Mouse (Mus musculus) brain, embryonic 14.5 days (tissue): Measurements from ENCODE around the gene Ip6k1. TPM values are rescaled to one million over a fixed set of nuclear protein-coding genes. Genes with fewer than 3 reads are reported as not detected.

Experiments used
- DNase-seq: peaks from one replicate; pipeline ENCODE4 v3.0.0-alpha.2; 2011; ENCODE audit warnings: low read depth
- CTCF ChIP-seq: fragments of 200-500 bp; IDR thresholded peaks from 2 replicates; pipeline ENCODE4 v1.5.1; 2012; ENCODE audit warnings: inconsistent platforms, mild to moderate bottlenecking, moderate library complexity, borderline replicate concordance; ENCODE audit not compliant: insufficient read depth, insufficient read length; ENCODE audit errors: extremely low read depth
- POLR2A ChIP-seq: fragments of 200-500 bp; IDR thresholded peaks from 2 replicates; pipeline ENCODE4 v1.6.1; 2012; ENCODE audit warnings: mild to moderate bottlenecking, inconsistent platforms, borderline replicate concordance; ENCODE audit not compliant: poor library complexity, insufficient read depth, insufficient read length, severe bottlenecking; ENCODE audit errors: extremely low read depth
- polyA plus RNA-seq: library from polyadenylated mRNA; depleted of rRNA; stranded (reverse); fragments of >200 nt; gene quantifications from 2 replicates; pipeline ENCODE4 v1.2.3, GENCODE M21; 2012; rRNA removed

Gene Ip6k1
- 163 and 198 TPM in 2 replicates for polyA plus RNA-seq

DNA sequence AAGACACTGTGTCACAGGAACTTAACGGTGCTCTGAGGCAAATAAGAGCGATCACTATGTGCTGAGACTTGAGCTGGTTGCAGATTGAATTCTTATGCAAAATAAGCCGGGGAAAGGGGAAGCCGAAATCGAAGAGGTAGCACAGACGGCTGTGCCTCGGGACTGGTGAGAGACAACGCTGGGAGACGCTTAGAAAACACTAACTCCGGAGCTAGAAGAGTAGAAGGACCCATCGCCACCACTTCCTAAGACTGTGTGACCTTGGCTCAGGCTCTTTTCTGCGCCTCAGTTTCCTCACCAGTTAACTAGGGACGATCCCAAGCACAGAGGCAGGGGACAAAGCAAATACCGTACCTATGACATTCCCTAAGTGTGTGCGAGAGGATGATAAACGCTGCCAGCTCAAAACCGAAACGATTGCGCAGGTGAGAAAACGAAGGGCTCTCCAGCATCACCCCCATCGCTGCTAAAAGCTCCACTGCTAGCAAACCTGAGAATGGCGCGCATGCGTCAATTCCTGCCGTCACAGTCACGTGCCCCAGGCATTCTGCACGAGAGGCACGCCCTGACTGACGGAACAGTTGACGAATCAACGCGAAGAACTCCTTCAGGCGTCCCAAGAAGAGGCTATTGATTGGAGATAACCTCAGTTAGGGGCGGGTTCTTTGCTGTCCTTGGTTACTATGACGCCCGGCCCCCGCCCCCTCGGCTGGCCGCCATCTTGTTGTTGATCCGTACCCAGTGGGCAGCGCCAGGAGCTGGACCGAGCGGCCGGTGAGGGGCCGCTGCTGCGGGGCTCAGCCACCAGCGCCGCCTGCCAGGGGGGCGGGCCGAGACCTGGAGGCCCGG, at the start of gene Ip6k1:
TSS of gene Ip6k1 (plus strand) at position 580 of the 849 bp plus-strand sequence.
- DNase-seq = peak; percentile 100
- no peak for TF ChIP-seq CTCF
- TF ChIP-seq POLR2A = peak; percentile 54

DNA sequence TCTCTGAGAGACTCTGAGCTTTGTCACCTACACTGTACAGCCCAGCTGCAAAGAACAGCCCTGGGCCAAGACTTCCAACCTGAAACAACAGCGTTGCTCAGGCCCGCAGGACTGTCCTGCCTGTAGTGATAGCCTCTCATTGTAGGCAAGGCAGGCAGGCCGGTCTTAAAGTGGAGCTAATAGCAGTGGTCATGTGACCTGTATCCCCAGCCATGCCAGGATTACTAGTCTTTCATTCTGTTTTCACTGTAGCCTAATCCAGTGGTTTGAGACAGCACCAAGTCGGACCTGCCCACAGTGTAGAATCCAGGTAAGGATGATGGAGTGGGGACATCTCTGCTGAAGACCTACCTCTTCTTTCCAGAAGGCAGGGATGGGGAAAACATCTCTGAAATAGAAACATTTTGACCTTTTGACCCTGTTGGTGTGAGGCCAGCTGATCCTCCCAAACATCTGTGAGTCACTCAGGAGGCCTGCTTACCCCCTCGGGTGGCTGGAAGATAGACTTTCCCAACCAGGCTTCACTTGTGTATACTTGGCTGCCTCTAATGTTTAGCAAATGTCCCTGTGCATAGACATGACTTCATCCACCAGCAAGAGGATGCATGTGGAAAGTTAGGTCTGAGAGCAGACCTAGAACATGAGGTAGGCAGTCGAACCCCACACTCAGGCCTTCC, 46.5 kb upstream of the Ip6k1 start:
- DNase-seq = no peak
- TF ChIP-seq POLR2A (no peak), CTCF (no peak)

DNA sequence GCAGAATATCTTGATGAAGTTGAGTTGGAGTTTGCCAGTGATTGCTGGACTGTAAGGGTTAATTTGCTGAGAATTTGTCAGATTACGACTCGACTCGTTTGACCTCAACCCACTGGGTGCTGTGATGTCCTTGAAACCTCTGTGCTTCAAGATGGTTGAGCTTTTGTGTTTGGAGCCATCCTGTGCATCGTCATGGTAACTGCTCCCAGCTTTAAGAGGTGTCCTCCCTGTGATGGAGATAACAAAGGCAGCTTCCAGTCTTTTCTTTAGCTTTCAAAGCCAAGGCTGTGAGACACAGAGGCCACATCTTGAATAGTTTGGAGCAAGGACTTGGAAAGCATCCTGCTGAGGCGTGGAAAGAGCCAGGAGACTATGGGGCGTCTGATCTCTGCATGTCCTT, 45.2 kb upstream of the Ip6k1 start:
- peak; percentile 62 for DNase-seq
- no peak for TF ChIP-seq POLR2A
- TF ChIP-seq CTCF = no peak

DNA sequence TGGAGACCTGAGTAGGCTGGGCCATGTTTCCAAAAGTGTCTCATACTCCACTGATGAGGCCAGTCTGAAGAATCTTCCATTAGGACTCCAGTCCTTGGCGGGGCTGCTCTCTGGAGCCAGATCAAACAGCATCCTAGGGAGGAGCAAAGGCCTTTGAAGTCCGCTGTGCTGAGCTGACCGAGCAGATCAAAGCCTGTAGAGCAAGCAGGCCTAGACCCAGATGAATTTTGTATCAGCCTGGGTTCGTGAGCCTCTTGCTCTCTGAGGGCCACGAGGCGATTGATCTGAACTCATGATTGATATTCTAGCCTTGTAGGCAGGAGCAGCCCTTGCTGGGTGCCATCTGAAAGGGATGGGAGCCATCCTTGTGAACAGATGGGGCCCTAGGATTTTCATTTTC, 42.4 kb upstream of the Ip6k1 start:
- no peak for TF ChIP-seq CTCF
- no peak for TF ChIP-seq POLR2A
- DNase-seq = peak; percentile 36

DNA sequence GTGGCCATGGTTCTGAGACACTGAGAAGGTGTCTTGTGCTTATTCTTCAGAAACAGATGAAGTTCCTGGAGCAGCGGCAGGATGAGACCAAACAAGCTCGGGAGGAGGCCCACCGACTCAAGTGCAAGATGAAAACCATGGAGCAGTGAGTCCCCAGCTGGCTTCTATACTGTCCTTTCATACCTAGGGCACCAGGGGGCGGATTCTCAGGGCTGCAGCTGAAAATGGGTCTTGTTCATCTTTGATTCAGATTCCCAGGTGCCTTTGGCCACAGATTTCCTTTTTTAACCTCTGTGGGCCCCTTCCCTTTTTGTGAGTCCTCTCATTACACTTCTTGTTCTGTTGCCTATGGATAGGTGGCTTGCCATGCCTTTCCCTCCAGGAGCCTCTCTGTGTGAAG, 41.4 kb upstream of the Ip6k1 start:
- TF ChIP-seq POLR2A (no peak), CTCF (no peak; the same call in 1 of the 2 replicates)
- no peak for DNase-seq

DNA sequence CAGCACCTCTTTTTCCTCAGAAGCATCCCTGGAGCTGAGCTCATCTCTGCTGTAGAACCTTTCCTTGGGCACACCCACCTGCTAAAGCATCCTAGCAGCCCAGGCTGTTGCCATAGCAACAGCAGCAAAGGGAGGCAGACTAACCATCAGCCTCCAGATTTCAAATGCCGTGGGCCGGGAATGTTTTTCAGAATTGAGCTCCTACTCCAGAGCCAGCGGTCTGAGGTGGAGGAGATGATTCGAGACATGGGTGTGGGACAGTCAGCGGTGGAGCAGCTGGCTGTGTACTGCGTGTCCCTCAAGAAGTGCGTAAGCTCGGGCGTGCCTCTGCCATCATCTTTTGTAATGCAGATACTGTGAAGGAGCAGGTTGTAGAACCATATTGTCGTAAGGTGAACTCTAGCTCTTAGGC, 40.9 kb upstream of the Ip6k1 start:
- TF ChIP-seq POLR2A = no peak
- no peak for TF ChIP-seq CTCF
- DNase-seq = peak; percentile 87

DNA sequence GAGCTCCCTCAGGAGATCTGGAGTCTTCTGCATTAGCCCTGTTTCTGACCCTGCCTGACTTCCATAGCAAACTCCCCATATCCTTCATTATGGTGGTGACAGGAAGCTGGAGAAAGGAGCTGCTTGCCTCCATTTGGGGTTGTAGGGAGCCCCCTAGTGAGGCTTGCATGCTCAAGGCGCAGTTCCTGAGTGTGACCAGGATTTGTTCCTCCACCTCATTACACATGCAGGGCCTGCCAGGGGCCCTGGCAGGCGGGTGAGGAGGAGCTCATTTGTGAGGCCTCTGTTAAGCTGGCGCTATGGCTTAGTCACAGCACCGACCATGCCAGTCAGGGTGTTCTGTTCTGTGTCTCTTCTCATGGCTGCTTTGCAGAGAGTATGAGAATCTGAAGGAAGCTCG, 40.4 kb upstream of the Ip6k1 start:
- peak; percentile 45; the same call in 1 of the 2 replicates for TF ChIP-seq CTCF
- TF ChIP-seq POLR2A = no peak
- DNase-seq = peak; percentile 72

DNA sequence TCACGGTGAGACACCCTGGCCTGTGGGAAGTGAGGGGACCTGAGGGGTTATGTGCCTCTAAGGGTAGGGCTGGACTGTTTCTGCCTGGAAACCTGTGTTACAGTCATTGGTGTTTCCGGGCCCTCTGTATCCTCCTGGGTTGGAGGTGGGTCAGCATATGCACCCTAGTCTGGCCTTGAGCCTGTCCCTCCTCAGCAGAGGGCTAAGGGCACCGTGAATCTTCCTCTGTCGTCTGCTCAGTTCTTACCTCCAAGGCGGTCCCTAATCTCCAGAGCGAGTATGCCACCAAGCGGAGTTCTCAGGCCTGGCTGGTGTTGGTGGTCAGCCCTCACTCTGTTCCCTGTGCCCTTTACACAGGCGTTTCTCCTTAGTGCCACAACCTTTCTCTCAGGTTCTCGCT, 39.4 kb upstream of the Ip6k1 start:
- no peak for DNase-seq
- TF ChIP-seq POLR2A = no peak
- TF ChIP-seq CTCF = no peak

DNA sequence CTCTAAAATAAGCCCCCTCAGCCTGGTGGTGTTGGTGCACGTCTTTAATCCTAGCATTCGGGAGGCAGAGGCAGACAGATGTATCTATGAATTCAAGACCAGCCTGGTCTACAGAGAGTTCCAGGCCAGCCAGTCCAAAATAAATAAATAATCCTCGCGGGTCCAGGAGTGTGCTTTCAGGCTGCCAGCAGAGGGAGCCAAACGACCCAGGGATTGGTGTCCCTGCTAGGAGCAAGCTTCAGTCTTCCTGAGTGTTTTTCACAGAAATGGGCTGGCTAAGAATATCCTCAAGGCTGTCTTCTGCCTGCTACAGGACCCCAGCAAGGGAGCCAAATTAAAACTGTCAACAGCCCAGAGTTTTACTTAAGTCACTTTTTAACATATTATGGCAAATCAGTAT, 38.6 kb upstream of the Ip6k1 start:
- no peak for TF ChIP-seq POLR2A
- peak; percentile 96 for TF ChIP-seq CTCF
- peak; percentile 86 for DNase-seq

DNA sequence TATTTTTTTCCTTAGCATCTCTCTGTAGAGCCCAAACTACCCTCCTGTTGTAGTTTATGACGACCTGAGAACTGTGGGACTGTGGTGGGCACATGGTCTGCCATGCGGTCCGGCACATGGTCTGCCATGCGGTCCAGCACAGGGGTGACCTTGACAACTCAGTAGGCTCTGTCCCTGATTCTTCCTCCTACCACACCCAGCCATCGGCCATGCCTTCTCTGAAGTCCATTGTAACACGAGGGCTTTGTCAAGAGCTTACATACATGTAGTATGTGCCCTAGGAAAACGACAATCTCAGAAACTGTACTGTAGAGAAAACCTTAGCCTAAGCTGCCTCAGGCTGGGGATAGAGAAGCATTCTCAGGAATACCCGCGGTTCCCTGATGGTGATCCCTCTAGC, 37.6 kb upstream of the Ip6k1 start:
- TF ChIP-seq POLR2A = no peak
- TF ChIP-seq CTCF = no peak

DNA sequence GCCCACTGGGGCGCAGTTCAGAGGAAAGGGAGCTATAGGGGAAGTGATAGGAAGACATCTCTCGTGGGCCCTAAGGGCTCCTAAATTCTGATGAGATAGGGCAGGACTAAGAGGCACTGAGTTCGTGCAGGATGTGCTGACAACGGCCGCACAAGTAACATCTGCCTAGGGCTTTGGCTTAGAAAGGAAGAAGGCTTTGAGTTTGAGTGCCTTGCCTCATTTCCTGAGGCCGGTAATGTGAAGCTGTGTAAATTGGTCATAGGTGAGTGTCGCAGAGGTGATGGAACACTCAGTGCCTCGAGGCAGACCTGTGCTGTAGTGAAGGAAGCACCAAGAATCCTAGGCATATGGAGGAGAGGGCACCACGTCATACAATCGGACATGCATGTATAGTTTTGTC, 35.6 kb upstream of the Ip6k1 start:
- no peak for DNase-seq

More for the DNA sequence above, 37.6 kb upstream of the Ip6k1 start:
- DNase-seq = no peak

More for the DNA sequence above, 35.6 kb upstream of the Ip6k1 start:
- no peak for TF ChIP-seq CTCF
- TF ChIP-seq POLR2A = no peak
